Mouse (Mus musculus) CD4-positive, CD25-positive, alpha-beta regulatory T cell, adult 4 months (primary cell): ENCODE measurements at regions not wholly inside any gene's neighbourhood (a gene's known extent, or its start where the extent isn't known, plus 50 kb on each side); places are given as distances from the start of the nearest gene placed in this dataset.

Experiments
- ATAC-seq: one replicate; pipeline ENCODE4 v1.8.0; 2017

DNA sequence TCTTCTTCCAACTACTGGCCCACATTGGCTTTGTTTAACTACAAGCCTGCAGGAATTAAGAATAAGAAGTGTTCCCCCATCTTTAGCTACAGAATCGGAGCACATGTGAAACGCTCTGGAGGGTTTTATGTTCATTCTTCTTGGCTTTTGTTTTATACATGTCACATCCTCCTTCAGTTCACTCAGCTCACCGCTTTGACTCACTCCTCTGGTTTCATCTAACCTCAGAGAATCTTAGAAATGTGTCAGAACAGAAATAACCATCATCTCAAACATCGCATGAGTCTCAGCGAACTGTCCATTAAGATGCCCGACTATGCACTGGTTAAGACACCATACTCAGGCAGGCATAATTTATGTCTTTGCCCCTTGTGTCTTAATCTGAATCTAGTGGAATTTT lies 255.1 kb upstream of the Gm765 start:
- peak; percentile 84 for ATAC-seq

DNA sequence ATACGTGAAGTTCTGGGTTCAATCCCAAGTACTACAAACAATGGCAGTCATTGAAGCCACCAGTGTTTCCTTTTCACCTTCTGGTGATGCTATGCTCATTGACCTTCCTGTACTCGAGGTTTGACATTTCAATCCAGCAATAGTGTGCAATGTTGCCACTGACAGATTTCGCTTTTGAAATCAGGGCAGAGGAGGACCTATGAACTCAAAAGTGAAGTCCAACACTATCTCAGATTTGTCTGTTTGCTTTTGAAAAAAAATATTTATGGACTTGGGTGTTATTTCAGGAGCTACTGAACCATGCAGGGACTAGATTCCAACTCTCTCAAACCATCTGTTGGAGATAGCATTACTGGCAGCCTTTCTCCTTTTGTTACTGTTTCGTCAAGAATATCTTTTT lies 248.4 kb upstream of the Gm765 start:
- no peak for ATAC-seq

DNA sequence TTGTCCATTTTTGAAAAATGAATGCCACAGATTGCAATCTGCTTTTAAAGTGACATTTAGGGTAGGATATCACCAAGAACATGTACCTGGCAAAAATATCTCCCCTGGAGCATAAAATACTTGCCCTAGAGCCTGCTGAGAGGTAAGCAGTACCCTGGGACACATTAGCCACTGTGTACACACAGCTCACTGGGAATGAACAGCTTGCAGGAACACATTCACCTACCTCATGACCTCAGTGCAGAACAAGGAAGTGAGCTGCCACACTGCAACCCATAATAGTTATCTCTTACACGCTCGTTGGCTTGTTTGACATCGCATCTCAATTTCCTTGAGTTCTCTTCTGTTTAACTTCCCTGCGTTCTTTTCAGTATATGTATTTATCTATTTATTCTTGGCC lies 246.4 kb upstream of the Gm765 start:
- no peak for ATAC-seq

DNA sequence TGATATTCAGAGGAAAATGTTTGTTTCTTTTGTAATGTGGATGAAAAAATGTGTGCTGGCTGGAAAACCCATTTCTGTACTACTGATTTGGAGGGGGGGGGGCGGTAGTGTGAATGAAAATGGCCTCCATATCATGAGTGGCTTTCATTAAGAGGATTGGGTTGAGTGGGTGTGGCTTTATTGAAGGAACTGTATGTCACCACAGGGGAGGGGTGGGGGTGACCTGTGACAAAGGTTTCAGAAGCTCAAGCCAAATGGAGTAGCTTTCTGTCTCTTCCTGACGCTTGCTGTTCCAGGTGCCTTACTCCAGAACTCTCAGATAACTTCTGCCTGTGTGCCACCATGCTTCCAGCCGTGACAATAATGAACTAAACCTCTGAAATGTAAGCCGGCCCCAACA lies 242.0 kb upstream of the Gm765 start:
- ATAC-seq, result no peak

DNA sequence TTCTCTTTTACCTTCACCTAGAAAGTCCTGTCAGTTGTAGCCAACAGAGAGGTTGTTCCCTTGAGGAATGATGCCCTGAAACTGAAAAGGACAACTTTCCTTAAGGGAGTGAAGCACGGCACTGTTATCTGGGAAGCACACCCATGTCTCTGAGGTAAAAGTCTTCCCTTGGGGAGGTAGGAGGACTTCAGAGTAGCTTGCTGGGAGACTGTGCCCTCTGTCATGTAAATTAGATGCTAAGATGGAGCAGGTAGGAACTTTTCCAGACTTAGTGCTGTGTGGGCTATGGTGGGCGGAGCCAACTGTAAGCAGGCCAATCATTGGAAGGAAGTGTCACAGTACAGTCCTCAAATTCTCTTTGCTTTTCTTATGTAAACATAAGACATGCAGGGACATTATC lies 240.3 kb upstream of the Gm765 start:
- ATAC-seq, result no peak

DNA sequence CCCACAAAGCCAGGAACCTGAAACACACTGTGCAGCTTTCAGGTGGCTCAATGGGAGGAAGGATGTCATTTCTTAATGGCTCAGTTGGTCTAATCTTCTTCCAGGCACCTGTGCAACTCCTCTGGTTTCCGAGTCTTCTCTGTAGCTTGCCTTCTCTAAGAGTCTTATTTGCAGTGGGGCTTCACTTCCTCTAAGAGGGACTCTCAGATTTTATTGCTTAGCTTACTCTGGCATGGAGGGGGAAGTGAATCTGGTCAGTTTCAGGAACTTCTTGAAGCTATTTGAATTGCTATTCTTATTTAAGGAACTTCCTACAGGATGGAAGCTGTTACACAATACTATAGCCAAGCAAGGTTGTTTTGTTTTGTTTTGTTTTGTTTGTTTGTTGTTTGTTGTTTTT lies 232.7 kb upstream of the Gm765 start:
- no peak for ATAC-seq

DNA sequence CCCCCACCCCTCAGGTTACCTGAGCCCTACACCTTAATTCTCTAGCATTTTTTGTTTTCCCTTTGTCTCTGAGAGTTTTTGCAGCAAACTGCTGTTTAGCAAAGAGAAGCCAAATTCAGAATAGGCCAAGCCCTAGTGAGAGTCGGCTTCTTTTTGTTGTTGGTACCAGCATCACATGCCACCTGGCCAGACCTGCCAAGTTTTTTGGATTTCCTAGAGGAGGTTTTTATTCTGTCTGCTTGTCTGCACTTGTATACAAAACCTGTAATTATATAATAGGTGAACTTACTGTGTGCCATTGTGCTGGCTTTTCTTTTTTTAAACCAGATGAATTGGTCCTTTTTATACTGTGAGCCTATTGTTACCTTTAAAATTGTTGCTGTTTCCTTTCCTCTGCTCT lies 213.1 kb upstream of the Gm765 start:
- no peak for ATAC-seq

DNA sequence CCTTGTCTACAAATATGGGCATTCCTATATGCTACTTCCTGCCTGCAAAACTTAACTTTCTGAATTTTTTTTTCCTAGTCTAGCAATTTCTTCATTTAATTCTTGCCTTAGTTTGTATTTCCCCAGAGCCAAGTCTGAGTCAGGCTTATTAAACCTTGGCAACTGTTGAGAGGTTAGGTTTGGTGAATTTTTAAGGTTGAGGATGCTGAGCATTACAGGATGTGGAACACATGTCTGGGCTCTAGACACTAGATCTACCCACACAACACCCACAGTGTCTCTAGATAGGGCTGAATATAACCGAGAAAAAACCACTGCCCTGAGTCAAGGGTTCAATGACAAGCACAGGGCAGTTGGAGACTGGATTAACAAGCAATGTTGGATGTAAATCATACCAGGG lies 211.4 kb upstream of the Gm765 start:
- ATAC-seq, result peak; percentile 83

DNA sequence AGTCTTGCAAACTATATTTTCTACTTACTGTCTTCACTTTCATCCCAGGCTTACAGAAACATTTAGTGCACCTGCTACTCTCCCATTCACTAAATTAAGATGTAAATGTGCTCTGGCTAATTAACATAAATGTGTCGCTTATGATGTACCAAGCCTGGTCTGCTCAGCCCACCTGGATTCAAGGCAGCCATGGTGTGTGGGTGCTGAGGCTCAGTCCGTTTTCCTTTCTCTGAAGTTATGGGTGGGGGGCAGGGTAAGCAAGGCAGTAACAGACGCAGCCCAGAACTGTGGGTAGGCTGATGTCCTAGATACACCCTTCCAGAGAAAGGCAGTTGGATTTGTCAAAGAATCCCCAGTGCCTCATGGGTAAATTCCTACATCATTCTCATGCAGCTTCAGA lies 209.2 kb upstream of the Gm765 start:
- no peak for ATAC-seq

DNA sequence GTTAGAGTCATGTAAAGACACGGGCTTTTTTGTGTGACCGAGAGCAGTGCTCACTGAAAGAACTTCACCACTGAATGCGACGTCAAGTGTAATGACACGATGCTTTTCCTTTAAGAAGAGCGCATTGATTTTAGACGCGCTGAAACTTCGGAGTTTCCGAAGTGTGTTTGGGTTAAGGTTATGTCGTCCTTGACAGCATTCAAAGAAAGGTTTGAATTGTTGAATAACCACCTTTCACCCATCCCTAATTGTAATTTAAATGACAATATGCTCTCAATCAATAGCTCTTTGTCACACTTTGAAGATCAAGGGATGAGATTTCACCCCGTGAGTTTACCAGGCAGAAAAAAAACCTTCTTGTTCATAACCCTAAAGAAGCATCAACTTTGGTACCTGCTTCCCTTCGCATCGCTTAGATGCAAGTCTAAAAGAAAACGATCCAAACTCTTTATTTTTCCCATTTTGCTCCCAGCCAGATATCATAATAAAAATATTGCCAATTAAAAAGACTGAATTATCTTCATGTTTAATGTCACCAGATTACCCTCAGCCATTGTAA lies 184.4 kb upstream of the Gm765 start:
- no peak for ATAC-seq

DNA sequence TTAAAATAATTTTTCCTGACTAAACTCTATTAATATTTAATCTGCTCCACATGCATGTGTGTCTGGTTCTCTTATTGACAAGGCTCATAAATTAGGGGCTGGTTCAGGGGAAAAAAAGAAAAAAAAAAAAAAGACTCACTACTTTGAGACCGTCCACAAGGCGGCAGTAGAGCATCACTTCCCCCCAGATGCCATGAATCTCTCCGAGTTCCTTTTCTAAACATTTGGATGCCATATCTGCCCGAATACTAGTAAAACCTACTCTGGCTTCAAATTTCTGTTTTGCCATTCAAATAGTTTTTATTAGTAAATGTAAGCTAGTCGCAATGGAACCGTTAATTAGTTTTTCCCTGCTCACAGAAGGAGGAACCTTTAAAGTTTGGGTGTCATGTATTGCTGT lies 182.7 kb upstream of the Gm765 start:
- peak; percentile 79 for ATAC-seq

DNA sequence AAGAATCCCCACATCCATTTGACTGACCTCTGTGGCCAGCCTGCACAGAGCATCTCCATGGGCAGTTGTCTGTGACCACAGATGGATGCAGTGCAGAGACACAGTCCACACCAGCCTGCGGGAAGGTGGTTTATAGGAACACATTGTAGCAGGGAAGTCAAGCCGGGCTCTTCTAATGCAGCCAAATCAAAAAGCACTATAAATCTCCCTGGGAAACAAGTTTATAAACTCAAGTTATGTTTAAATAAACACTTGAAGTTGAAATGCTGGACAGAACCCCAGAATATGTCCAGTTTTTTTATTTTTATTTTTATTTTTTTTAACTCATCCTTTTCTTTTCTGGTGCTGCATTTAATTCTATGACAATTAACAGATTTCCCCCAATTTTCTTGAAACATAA lies 182.1 kb upstream of the Gm765 start:
- ATAC-seq, result no peak

DNA sequence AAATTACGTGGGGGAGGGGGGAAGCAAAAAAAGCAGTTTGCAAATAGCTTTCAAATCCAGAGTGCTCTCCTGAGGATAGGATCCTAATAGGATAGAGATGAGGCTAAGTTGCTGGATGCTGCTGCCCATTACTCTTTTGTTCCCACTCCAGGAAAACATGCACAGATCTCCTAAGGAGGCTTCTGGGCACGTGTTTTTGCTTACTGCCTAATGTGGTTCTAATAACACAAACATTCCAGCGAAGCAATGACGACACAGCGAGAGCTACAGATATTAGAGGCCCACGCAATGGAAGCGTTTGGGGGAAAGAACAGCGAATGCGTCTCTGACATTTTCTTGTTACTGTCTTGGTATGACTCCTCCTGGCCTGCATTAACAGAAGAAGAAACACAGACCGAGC lies 179.0 kb upstream of the Gm765 start:
- no peak for ATAC-seq

DNA sequence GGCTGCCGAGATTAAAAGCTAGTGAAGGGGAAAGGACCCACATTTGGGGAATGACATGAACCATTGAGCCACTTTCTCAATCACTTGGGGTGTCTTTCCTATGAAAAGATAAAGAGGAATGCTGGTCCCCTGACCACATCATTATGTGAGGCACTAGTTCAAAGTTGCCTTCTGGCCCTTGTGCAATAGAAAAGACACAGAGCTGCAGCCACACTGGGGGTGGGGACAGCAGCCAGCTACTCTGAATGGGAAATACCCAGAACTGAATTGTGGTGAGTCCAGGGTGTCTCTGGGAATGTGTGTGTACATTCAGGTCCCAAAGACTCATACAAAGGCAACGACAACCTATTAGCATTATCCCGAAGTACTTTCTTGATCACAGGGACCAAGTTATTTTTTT lies 172.3 kb upstream of the Gm765 start:
- no peak for ATAC-seq

DNA sequence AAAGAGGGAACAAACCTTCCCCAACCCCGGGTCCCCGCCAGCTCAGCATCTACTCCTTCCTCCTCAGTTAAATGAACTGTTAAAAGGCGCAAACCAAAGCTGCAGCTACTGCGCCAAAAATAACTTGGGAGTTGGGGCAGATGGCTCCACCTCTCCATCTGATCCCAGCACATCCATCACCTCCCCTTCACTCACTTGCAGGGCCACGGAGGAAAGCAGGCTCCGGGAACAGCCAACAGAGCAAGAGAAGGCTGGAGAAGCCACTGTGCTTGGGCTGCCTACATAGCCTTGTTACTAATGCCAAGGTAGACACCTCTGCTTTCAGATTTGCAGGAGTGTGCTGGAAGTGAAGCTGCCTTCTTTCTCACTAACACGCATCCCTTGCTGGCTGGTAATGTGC lies 171.8 kb upstream of the Gm765 start:
- ATAC-seq, result no peak

DNA sequence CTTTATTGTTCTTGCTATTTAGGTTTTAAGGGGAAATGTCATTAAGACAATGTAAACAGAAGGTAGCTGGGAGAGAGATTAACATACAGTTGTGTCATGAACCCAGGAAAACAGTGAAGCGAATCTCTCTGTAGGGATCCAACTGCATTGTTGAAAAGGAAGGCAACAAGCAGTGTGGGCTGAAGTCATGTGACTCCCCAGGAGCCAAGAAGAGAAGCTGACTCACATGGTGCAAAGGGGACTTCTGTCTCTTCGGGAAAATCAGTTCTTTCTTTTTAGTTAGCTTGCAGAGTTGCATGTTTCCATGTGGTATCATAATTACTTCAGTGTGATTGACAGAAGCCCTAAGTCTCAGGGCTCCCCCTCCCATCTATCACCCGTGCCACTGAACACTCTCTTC lies 170.7 kb upstream of the Gm765 start:
- no peak for ATAC-seq

DNA sequence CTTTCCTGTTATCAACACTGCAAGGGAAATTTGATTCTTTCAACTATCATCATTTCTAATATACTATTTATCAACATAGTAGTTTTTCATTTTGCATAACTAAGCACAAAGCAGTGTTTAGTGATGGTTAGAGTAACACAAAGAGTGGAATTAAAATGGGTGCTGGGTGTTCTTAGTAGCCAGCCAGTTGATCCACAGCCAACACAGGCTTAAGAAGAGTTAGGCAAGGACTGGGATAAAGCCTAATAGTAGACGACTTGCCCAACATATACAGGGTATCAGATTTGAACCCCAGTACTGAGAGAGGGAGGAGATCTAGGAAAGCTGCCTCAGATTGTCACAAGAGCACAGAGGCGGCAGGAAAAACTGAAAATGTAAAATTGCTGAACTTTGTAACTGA lies 160.2 kb upstream of the Gm765 start:
- no peak for ATAC-seq

DNA sequence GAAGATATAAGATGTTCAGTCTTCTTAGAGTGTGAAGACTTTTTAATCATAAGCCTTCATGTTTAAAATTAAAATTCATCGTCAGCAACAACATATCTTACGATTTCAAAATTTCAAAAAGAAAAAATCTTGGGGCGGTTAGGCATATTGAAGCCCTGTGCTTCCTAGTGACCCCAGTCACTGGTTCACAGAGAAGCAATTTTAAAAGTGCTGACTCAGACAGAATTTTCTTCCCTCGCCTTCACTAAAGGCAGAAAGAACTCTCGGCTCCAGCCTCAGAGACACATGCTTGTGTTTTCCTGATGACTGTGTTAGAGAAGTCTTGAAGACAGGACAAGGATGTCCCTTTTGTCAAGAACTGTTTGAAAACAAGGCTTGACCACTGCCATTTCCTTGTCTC lies 157.2 kb upstream of the Gm765 start:
- ATAC-seq, result no peak

DNA sequence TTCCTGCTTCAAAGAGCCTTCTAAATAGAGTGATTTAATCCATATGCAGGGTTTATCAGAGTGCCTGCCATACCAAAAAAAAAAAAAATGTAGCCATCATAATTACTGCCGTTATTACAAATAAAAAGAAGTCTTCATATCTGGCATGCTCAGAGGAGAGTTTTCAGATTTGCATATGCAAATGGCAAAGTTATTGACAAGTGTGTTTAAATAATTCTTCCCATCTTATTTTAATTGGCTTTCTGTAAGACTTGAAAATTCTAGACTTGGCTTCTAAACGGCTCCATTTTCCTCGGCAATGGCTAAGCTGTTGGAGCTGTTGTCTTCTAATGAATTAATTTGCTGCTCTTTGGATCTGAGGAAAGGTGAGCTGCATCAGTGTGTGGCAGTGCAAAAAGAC lies 144.1 kb upstream of the Gm765 start:
- ATAC-seq, result no peak

DNA sequence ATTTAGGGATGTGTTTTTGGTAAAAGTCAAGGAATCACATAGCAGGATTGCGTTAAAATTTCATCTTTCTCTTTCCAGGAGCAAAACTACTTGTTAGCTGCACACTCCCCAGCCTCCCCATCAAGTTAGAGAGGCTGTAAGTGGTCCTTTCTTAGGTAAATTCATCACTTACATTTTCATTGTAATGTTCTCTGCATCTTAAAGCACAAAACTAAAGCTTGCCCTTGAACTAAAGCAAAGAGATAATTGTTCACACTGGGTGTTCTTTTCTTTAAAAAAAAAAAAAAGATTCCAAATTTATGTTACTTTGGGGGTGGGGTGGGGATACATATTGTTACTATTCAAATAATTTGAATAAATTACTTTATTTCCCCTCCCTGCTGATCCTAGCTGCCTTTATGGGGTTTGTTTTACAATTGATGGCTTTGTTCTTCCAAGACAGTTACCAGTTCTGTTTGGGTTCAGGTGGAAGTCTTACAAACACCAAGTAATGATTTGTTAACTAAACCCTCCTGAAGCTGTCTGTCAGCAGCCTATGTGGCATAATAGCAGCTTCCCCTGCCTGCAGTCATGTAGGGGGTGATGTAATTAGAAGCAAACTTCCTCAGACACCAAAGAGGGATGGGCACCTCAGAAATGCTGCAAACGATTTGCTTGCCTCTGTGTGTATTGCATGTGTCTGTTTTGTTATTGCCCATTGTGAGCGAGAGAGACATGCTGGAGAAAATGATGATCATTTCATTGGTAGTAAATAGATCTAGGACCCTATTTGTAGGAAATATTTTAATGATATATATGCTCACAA lies 141.0 kb upstream of the Gm765 start:
- ATAC-seq, result no peak

DNA sequence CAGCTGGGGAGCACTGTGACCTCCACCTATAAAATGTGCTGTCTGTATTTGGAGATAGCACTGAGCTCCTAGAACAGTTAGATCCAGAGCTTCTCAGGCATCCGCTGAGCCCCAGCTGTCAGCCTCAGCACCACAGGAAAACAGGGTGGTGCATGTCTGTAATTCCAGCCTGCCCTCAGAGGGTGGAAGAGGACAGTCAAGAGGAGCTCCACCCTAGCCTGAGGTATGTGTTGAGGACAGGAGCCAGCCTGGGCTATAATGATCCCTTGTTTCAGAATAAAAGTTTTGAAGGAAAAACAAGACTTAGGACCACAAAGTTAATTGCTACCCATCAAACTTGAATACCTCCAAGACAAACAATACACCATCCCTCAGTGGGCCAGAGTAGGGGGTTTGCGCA lies 139.8 kb upstream of the Gm765 start:
- no peak for ATAC-seq

DNA sequence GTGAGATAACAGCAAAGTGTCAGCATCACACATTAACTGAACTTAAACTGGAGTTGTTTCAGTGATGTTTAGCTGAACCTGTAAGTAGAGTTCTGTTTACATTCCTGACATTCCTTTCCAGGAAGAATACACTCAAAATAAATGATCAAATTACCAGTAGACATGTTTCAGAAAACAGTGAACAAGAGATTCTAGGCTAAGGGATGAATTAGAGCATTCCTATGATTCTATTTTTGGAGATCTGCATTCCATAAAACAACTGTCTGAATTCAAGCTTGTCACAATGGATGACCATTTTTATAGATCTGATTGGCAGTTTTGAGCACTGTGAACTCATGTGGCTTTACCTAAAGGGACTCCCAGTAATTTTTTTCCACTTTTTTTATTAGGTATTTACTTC lies 125.0 kb upstream of the Gm765 start:
- no peak for ATAC-seq

DNA sequence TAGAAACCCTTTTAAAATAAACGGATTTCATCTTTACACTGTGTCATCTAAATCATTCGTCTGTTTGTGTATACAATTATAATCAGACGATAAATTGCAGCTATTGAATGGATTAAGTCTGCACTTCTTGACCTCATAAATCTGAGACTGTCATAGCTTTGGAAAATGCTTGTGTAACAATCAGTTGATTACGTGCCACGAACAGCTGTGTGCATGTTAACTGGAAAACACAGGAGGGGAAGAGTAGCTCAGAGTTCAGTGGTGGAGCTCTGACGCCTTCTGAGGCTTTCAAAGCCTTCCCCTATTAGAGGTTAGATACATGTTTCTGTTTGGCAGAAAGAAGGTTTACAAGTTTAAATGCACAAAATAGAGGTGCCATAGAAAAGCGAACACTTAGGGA lies 109.7 kb upstream of the Gm765 start:
- ATAC-seq, result no peak

DNA sequence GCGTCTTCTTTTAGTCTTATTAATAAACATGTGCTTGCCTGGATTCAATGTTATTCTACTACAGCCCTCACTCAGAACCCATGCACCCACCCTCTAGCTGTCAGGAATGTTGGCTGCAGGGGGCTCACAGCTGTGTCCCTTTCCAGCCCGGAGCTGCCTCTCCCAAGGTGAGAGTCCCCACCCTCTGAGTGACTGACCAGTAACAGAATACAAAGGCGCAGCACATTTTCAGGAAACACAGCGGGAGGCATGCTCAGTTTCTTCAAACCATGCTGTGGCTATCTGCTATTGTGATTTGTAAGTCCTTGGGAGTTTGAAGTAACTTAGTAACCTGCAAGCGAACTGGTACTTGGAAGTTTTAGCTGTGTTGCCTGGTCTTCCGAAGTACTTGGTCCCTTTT lies 93.1 kb upstream of the Gm765 start:
- ATAC-seq, result no peak

DNA sequence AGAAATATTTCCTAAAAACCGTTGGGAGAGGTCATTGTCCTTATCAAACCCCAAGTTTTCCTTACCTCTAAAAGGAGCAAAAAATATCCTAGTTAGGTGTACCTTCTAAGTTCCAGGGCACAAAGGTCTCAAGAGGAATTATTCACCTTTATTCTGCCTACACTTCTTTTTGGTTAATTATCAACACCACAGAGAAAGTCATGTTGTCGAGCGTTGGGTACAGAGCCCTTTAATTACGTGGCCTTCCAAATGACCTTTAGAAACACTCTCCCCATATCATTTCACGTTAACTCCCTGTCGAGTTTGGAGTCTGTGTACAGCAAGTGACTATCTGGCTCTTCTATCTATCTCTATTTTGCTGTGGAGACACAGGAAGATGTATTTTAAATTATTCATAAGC lies 90.7 kb upstream of the Gm765 start:
- ATAC-seq, result no peak
